Mouse (Mus musculus): ENCODE data around the gene Cyp27a1. TPM values are rescaled to one million over a fixed set of nuclear protein-coding genes. Genes with fewer than 3 reads are reported as not detected.
A peak's percentile ranks its signal among the peaks of the same experiment; 100 is the strongest.

Gene Cyp27a1
- polyA plus RNA-seq, 1 experiment from 2014 or later: 6.0 TPM

GRCm38 (mm10) chr1:74721657-74722056 lies 8.3 kb downstream of the Cyp27a1 start:
- no peak for ATAC-seq
- H3K4me3 ChIP-seq (replicated peaks): no peak overlapping the region
- no peak overlapping the region for H3K9ac ChIP-seq
- H3K27me3 ChIP-seq (replicated peaks): no peaks in the 10 kb centered on the region
- 69% methylated on average over 6 of the region's 6 CpGs for WGBS
- no peak overlapping the region for H3K4me2 ChIP-seq (replicated peaks)
- no peaks in the 10 kb centered on the region for H3K9me3 ChIP-seq
- no peak overlapping the region for H3K27ac ChIP-seq
- no peaks in the 10 kb centered on the region for H3K36me3 ChIP-seq
- H3K4me1 ChIP-seq (replicated peaks): no peaks in the 10 kb centered on the region

GRCm38 (mm10) chr1:74723748-74724147 lies 10.4 kb downstream of the Cyp27a1 start:
- no peak overlapping the region for H3K27ac ChIP-seq
- no peaks in the 10 kb centered on the region for H3K27me3 ChIP-seq (replicated peaks)
- H3K4me2 ChIP-seq (replicated peaks): no peak overlapping the region
- no peaks in the 10 kb centered on the region for H3K4me1 ChIP-seq (replicated peaks)
- H3K9me3 ChIP-seq: no peaks in the 10 kb centered on the region
- no peak overlapping the region for H3K9ac ChIP-seq
- no peaks in the 10 kb centered on the region for H3K36me3 ChIP-seq
- 67% methylated on average over 2 of the region's 2 CpGs for WGBS
- H3K4me3 ChIP-seq (replicated peaks): no peak overlapping the region
- ATAC-seq: no peak

GRCm38 (mm10) chr1:74726114-74726513 lies 12.7 kb downstream of the Cyp27a1 start:
- H3K27ac ChIP-seq: peak overlapping the region; percentile 32; the same call in 1 of the 2 replicates
- H3K36me3 ChIP-seq: no peaks in the 10 kb centered on the region
- H3K9me3 ChIP-seq: no peaks in the 10 kb centered on the region
- 26% methylated on average over 5 of the region's 5 CpGs for WGBS
- no peak overlapping the region for H3K4me3 ChIP-seq (replicated peaks)
- H3K4me2 ChIP-seq (replicated peaks): peak overlapping the region; percentile 22; the same call in 1 of the 2 replicates
- H3K27me3 ChIP-seq (replicated peaks): no peaks in the 10 kb centered on the region
- no peak overlapping the region for H3K9ac ChIP-seq
- H3K4me1 ChIP-seq (replicated peaks): no peaks in the 10 kb centered on the region
- peak; percentile 61 for ATAC-seq

- WGBS: 45% methylated on average over 5 of the region's 5 CpGs
- H3K9me3 ChIP-seq: no peaks in the 10 kb centered on the region
- ATAC-seq: peak; percentile 88
- H3K4me1 ChIP-seq (replicated peaks): no peaks in the 10 kb centered on the region
- H3K4me2 ChIP-seq (replicated peaks): peak overlapping the region; percentile 1; the same call in 1 of the 2 replicates
- H3K36me3 ChIP-seq: no peaks in the 10 kb centered on the region
- H3K27me3 ChIP-seq (replicated peaks): no peaks in the 10 kb centered on the region
- H3K4me3 ChIP-seq (replicated peaks): no peak overlapping the region
- H3K9ac ChIP-seq: no peak overlapping the region
- no peak overlapping the region for H3K27ac ChIP-seq
Observed at GRCm38 (mm10) chr1:74726674-74727073, 13.3 kb downstream of the Cyp27a1 start.

GRCm38 (mm10) chr1:74728446-74728845 lies 15.1 kb downstream of the Cyp27a1 start:
- no peak for ATAC-seq
- Histone ChIP-seq H3K27me3 (replicated peaks) (no peaks in the 10 kb centered on the region), H3K36me3 (no peaks in the 10 kb centered on the region), H3K9me3 (no peaks in the 10 kb centered on the region), H3K27ac (no peak overlapping the region), H3K4me2 (replicated peaks) (no peak overlapping the region), H3K4me3 (replicated peaks) (no peak overlapping the region), H3K9ac (no peak overlapping the region), H3K4me1 (replicated peaks) (no peaks in the 10 kb centered on the region)
- 75% methylated on average over 8 of the region's 8 CpGs for WGBS

GRCm38 (mm10) chr1:74736977-74737376 lies 23.6 kb downstream of the Cyp27a1 start:
- no peak for ATAC-seq
- no peak overlapping the region for H3K4me3 ChIP-seq (replicated peaks)
- H3K4me2 ChIP-seq (replicated peaks): no peak overlapping the region
- no peaks in the 10 kb centered on the region for H3K9me3 ChIP-seq
- H3K4me1 ChIP-seq (replicated peaks): no peaks in the 10 kb centered on the region
- no peak overlapping the region for H3K9ac ChIP-seq
- WGBS: 83% methylated on average over 12 of the region's 12 CpGs
- no peaks in the 10 kb centered on the region for H3K36me3 ChIP-seq
- H3K27me3 ChIP-seq (replicated peaks): no peaks in the 10 kb centered on the region
- H3K27ac ChIP-seq: no peak overlapping the region

- H3K9ac ChIP-seq: no peak overlapping the region
- no peaks in the 10 kb centered on the region for H3K27me3 ChIP-seq (replicated peaks)
- no peak overlapping the region for H3K4me3 ChIP-seq (replicated peaks)
- no peak overlapping the region for H3K27ac ChIP-seq
- H3K4me1 ChIP-seq (replicated peaks): no peaks in the 10 kb centered on the region
- 86% methylated on average over 7 of the region's 7 CpGs for WGBS
- no peaks in the 10 kb centered on the region for H3K36me3 ChIP-seq
- H3K9me3 ChIP-seq: no peaks in the 10 kb centered on the region
- no peak for ATAC-seq
- no peak overlapping the region for H3K4me2 ChIP-seq (replicated peaks)
Observed at GRCm38 (mm10) chr1:74737500-74737899, 24.1 kb downstream of the Cyp27a1 start.

- H3K27me3 ChIP-seq (replicated peaks): no peaks in the 10 kb centered on the region
- H3K4me3 ChIP-seq (replicated peaks): no peak overlapping the region
- H3K9ac ChIP-seq: no peak overlapping the region
- H3K4me1 ChIP-seq (replicated peaks): no peaks in the 10 kb centered on the region
- H3K36me3 ChIP-seq: no peaks in the 10 kb centered on the region
- H3K27ac ChIP-seq: no peak overlapping the region
- H3K4me2 ChIP-seq (replicated peaks): no peak overlapping the region
- H3K9me3 ChIP-seq: no peaks in the 10 kb centered on the region
- 78% methylated on average over 7 of the region's 7 CpGs for WGBS
- no peak for ATAC-seq
Observed at GRCm38 (mm10) chr1:74740846-74741245, 27.5 kb downstream of the Cyp27a1 start.

GRCm38 (mm10) chr1:74747335-74747734 lies 34.0 kb downstream of the Cyp27a1 start:
- Histone ChIP-seq H3K36me3 (no peaks in the 10 kb centered on the region), H3K4me3 (replicated peaks) (no peak overlapping the region), H3K9ac (no peak overlapping the region), H3K4me2 (replicated peaks) (no peak overlapping the region), H3K9me3 (no peaks in the 10 kb centered on the region), H3K27ac (no peak overlapping the region), H3K27me3 (replicated peaks) (peaks cover 19% of the 10 kb centered on the region; the same call in 1 of the 2 replicates), H3K4me1 (replicated peaks) (peaks cover 13% of the 10 kb centered on the region)
- WGBS: 59% methylated on average over 5 of the region's 5 CpGs
- no peak for ATAC-seq

- Histone ChIP-seq H3K4me1 (replicated peaks) (peaks cover 13% of the 10 kb centered on the region), H3K4me3 (replicated peaks) (peak within 1 kb of the TSS; percentile 20), H3K9ac (peak within 1 kb of the TSS; percentile 44; the same call in 1 of the 2 replicates), H3K4me2 (replicated peaks) (peak within 1 kb of the TSS; percentile 55), H3K27me3 (replicated peaks) (peaks cover 19% of the 10 kb centered on the region; the same call in 1 of the 2 replicates), H3K9me3 (no peaks in the 10 kb centered on the region), H3K36me3 (no peaks in the 10 kb centered on the region), H3K27ac (no peak within 1 kb of the TSS)
- peak; percentile 70 for ATAC-seq
- 9% methylated on average over 30 of the region's 30 CpGs for WGBS
Observed at GRCm38 (mm10) chr1:74748643-74749271, 35.4 kb downstream of the Cyp27a1 start, which contains the start of gene Prkag3. TSS of gene Prkag3 (minus strand) at chr1:74749221.

GRCm38 (mm10) chr1:74749301-74749700 lies 35.9 kb downstream of the Cyp27a1 start:
- Histone ChIP-seq H3K27ac (no peak overlapping the region), H3K4me1 (replicated peaks) (peaks cover 13% of the 10 kb centered on the region), H3K9me3 (no peaks in the 10 kb centered on the region), H3K4me3 (replicated peaks) (no peak overlapping the region; the same call in 1 of the 2 replicates), H3K4me2 (replicated peaks) (peak overlapping the region; percentile 55), H3K27me3 (replicated peaks) (peaks cover 19% of the 10 kb centered on the region; the same call in 1 of the 2 replicates), H3K9ac (no peak overlapping the region), H3K36me3 (no peaks in the 10 kb centered on the region)
- peak; percentile 74 for ATAC-seq
- whole genome bisulfite sequencing: 54% methylated on average over 7 of the region's 7 CpGs

GRCm38 (mm10) chr1:74750683-74751082 lies 37.3 kb downstream of the Cyp27a1 start:
- H3K36me3 ChIP-seq: no peaks in the 10 kb centered on the region
- H3K4me1 ChIP-seq (replicated peaks): peaks cover 13% of the 10 kb centered on the region
- no peaks in the 10 kb centered on the region for H3K9me3 ChIP-seq
- no peak overlapping the region for H3K4me3 ChIP-seq (replicated peaks)
- no peak overlapping the region for H3K9ac ChIP-seq
- no peak overlapping the region for H3K27ac ChIP-seq
- H3K4me2 ChIP-seq (replicated peaks): no peak overlapping the region
- ATAC-seq: no peak
- peaks cover 19% of the 10 kb centered on the region; the same call in 1 of the 2 replicates for H3K27me3 ChIP-seq (replicated peaks)
- WGBS: 76% methylated on average over 4 of the region's 4 CpGs

GRCm38 (mm10) chr1:74752150-74752549 lies 38.8 kb downstream of the Cyp27a1 start:
- ATAC-seq: no peak
- Histone ChIP-seq H3K4me1 (replicated peaks) (peaks cover 13% of the 10 kb centered on the region), H3K4me2 (replicated peaks) (no peak overlapping the region), H3K4me3 (replicated peaks) (no peak overlapping the region), H3K9me3 (no peaks in the 10 kb centered on the region), H3K27me3 (replicated peaks) (peaks cover 17% of the 10 kb centered on the region; the same call in 1 of the 2 replicates), H3K27ac (no peak overlapping the region), H3K9ac (no peak overlapping the region), H3K36me3 (no peaks in the 10 kb centered on the region)
- 79% methylated on average over 8 of the region's 8 CpGs for WGBS
